Mouse (Mus musculus) gastrocnemius, postnatal 14 days (tissue): ENCODE results near the gene Srl. TPM values are rescaled to one million over a fixed set of nuclear protein-coding genes. Genes with fewer than 3 reads are reported as not detected.
"Not testable (repeated sequence)": the region's sequence is repeated elsewhere in the genome, so short reads cannot be mapped to it uniquely, and the experiment has no call there.

Experiments used
- DNase-seq: peaks from one replicate; pipeline ENCODE4 v3.0.0; 2021; ENCODE audit warnings: mixed read lengths
- intact Hi-C: fragments of 180-260 bp; cut with DNase I; formaldehyde crosslinking; loops from one replicate; pipeline ENCODE4 v1.15.1; 2025; ENCODE audit warnings: low total_unique reads
- total RNA-seq, 2 experiments: library from RNA; stranded (reverse); gene quantifications; 2 replicates each; pipeline ENCODE4 v1.2.3; 2021

The Srl gene
- total RNA-seq, 2 experiments from 2014 or later: 1,512 to 1,606 TPM

- intact Hi-C loops: loop anchor here (10.0 kb wide), 1 partner anchor 112 kb away; no protein-coding TSS in a partner anchor
- DNase-seq: no peak
Observed at GRCm38 (mm10) chr16:4492777-4493563, 48.6 kb downstream of the Srl start.

GRCm38 (mm10) chr16:4489114-4489624 lies 52.4 kb downstream of the Srl start:
- DNase-seq: peak; percentile 89
- intact Hi-C loops: no loop called here

- no peak for DNase-seq
- intact Hi-C loops: no loop called here
Observed at GRCm38 (mm10) chr16:4480616-4481265, 60.9 kb downstream of the Srl start.

- DNase-seq: no peak
Observed at GRCm38 (mm10) chr16:4477591-4478215, 63.9 kb downstream of the Srl start.

GRCm38 (mm10) chr16:4474882-4475803 lies 66.5 kb downstream of the Srl start:
- intact Hi-C loops: no loop called here
- peak; percentile 96 for DNase-seq

More at GRCm38 (mm10) chr16:4477591-4478215, 63.9 kb downstream of the Srl start:
- intact Hi-C loops: no loop called here

- intact Hi-C loops, DNase-seq: not testable (repeated sequence)
Observed at GRCm38 (mm10) chr16:4474040-4474881, 67.4 kb downstream of the Srl start.

- DNase-seq: no peak
- intact Hi-C loops: no loop called here
Observed at GRCm38 (mm10) chr16:4473231-4473630, 68.4 kb downstream of the Srl start.

- intact Hi-C loops: no loop called here
- peak; percentile 74 for DNase-seq
Observed at GRCm38 (mm10) chr16:4472687-4473086, 68.9 kb downstream of the Srl start.

GRCm38 (mm10) chr16:4469599-4470352 lies 71.8 kb downstream of the Srl start:
- intact Hi-C loops: loop anchor here (5.0 kb wide), 1 partner anchor 47 kb away; the partner anchor contains the start of gene Adcy9
- DNase-seq: no peak

- no peak for DNase-seq
- intact Hi-C loops: loop anchor here (5.0 kb wide), 2 partner anchors 42 to 157 kb away; partner anchors contain the start of gene Adcy9
Observed at GRCm38 (mm10) chr16:4464529-4465089, 77.0 kb downstream of the Srl start.

GRCm38 (mm10) chr16:4457927-4458326 lies 83.7 kb downstream of the Srl start:
- intact Hi-C loops: no loop called here
- no peak for DNase-seq

GRCm38 (mm10) chr16:4456391-4456790 lies 85.2 kb downstream of the Srl start:
- DNase-seq: no peak
- intact Hi-C loops: no loop called here

- DNase-seq: no peak
- intact Hi-C loops: no loop called here
Observed at GRCm38 (mm10) chr16:4455693-4456092, 85.9 kb downstream of the Srl start.

GRCm38 (mm10) chr16:4454563-4454962 lies 87.1 kb downstream of the Srl start:
- intact Hi-C loops: no loop called here
- no peak for DNase-seq

GRCm38 (mm10) chr16:4449418-4449817 lies 92.2 kb downstream of the Srl start:
- no peak for DNase-seq
- intact Hi-C loops: no loop called here

- intact Hi-C loops: no loop called here
- DNase-seq: peak; percentile 7
Observed at GRCm38 (mm10) chr16:4448235-4448634, 93.4 kb downstream of the Srl start.

GRCm38 (mm10) chr16:4446395-4446794 lies 95.2 kb downstream of the Srl start:
- intact Hi-C loops: no loop called here

More at GRCm38 (mm10) chr16:4446395-4446794, 95.2 kb downstream of the Srl start:
- DNase-seq: no peak
